In genomic region chr7:130134924-130135365, GRCm38 (mm10) we compare ENCODE assay signal across 18 mouse cellular contexts.
DNase-seq lines count a peak whose midpoint lies in the region; ATAC-seq lines count a peak whose summit lies in the region.
"Had no signal": no experiment of that assay in that cellular context is flagged by ENCODE, and none has a peak within 500 bp of the region (broad histone marks: within the 10 kb centered on the region; RNA-seq: fewer than 3 reads in every experiment).

No protein-coding gene starts in this region.

- WGBS in intestine, embryonic 15.5 days, result 38% methylated on average over 3 of the region's 3 CpGs
- WGBS in kidney, embryonic 14.5 days, result 51% methylated on average over 3 of the region's 3 CpGs

- peak; percentile 91 for ATAC-seq in intestine, embryonic 15.5 days
- ATAC-seq in kidney, embryonic 14.5 days (ENCODE audit: low FRiP score, low TSS enrichment), result peak; percentile 39; the same call in 1 of the 2 replicates

- H3K4me1 ChIP-seq in intestine, embryonic 15.5 days (replicated peaks), result no peaks in the 10 kb centered on the region
- no peaks in the 10 kb centered on the region for H3K4me1 ChIP-seq in kidney, embryonic 14.5 days (ENCODE audit: control insufficient read depth, insufficient read depth, low read length)
- H3K4me1 ChIP-seq: neural tube, embryonic 12.5 days had no signal

- H3K4me2 ChIP-seq in intestine, embryonic 15.5 days (replicated peaks), result peak overlapping the region; percentile 14; the same call in 1 of the 2 replicates
- 0 out of 2 replicates have a peak overlapping the region, but pooled peaks have one; percentile 6 for H3K4me2 ChIP-seq in kidney, embryonic 14.5 days (replicated peaks; ENCODE audit: low read depth, low read length)
- H3K4me2 ChIP-seq: neural tube, embryonic 12.5 days had no signal

- no peaks in the 10 kb centered on the region for H3K9me3 ChIP-seq in intestine, embryonic 15.5 days
- H3K9me3 ChIP-seq in kidney, embryonic 14.5 days (ENCODE audit: control insufficient read depth, low read length), result no peaks in the 10 kb centered on the region
- H3K9me3 ChIP-seq: forebrain, embryonic 10.5 days; midbrain, embryonic 10.5 days; neural tube, embryonic 12.5 days had no signal

- peak overlapping the region; percentile 40 for H3K27ac ChIP-seq in intestine, embryonic 15.5 days
- peak overlapping the region; percentile 61; the same call in 1 of the 2 replicates for H3K27ac ChIP-seq in kidney, embryonic 14.5 days (ENCODE audit: low read depth, low read length)
- H3K27ac ChIP-seq: forebrain, embryonic 10.5 days; macrophage; midbrain, embryonic 10.5 days; neural tube, embryonic 12.5 days had no signal

- no peaks in the 10 kb centered on the region for H3K36me3 ChIP-seq in intestine, embryonic 15.5 days
- no peaks in the 10 kb centered on the region for H3K36me3 ChIP-seq in kidney, embryonic 14.5 days (ENCODE audit: control insufficient read depth, insufficient read depth, low read length)
- H3K36me3 ChIP-seq: forebrain, embryonic 10.5 days; G1E; midbrain, embryonic 10.5 days; neural tube, embryonic 12.5 days had no signal

- H3K4me3 ChIP-seq in intestine, embryonic 15.5 days (replicated peaks), result no peak overlapping the region
- H3K4me3 ChIP-seq in kidney, embryonic 14.5 days (ENCODE audit: low read length), result no peak overlapping the region
- H3K4me3 ChIP-seq: forebrain, embryonic 10.5 days; midbrain, embryonic 10.5 days; neural tube, embryonic 12.5 days had no signal

- no peak overlapping the region for H3K9ac ChIP-seq in intestine, embryonic 15.5 days
- no peak overlapping the region for H3K9ac ChIP-seq in kidney, embryonic 14.5 days (ENCODE audit: low read depth, low read length)
- H3K9ac ChIP-seq: neural tube, embryonic 12.5 days had no signal

- DNase-seq in kidney, adult 11 months, result peak; percentile 36
- DNase-seq in kidney, postnatal 10 days, result no peak
- DNase-seq in kidney, postnatal 4 days, result peak; percentile 23 to 45
- DNase-seq in layer of hippocampus, adult 11-12 months (ENCODE audit: low spot score), result no peak
- DNase-seq in MN1 (ENCODE audit: low spot score), result no peak
- DNase-seq: cerebellum, adult 18-20 months; cerebellum, postnatal 25 days; heart, adult 18-20 months; left cerebral cortex, postnatal 4 days; liver; thymus, postnatal 14 days had no signal

- H3K27me3 ChIP-seq in intestine, embryonic 15.5 days (replicated peaks), result no peaks in the 10 kb centered on the region
- H3K27me3 ChIP-seq in kidney, embryonic 14.5 days (ENCODE audit: control insufficient read depth, insufficient read depth, low read length), result no peaks in the 10 kb centered on the region
- H3K27me3 ChIP-seq: neural tube, embryonic 12.5 days had no signal

Comparison
In these comparisons a context has a peak if more than half of its experiments do, and no peak if none do; other contexts are left out.
1. DNase-seq: peak in kidney, adult 11 months (single experiment) and kidney, postnatal 4 days (2 of 2); none in kidney, postnatal 10 days (single experiment), layer of hippocampus, adult 11-12 months (single experiment) and MN1 (single experiment).